In the genomic region with DNA sequence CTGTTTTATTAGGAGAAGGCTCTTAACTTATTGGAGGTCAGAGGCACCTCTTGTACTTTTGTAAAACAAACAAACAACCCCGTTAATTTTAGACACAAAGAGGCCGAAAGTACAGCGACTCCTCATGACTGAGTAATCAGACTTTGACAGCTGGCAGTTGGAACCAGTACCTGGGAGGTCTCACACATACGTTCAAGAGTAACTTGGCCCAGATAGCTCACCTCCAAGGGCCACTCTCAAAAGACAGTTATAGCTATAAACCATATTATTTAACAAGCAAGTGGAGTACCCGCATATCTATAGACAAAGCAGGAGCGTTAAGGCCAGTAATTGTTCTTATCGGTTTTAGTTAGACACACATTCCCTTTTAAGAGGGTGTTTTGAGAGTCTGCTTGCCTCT, we compare ENCODE assay signal across 16 mouse cellular contexts. TPM values are rescaled to one million over a fixed set of nuclear protein-coding genes. Genes with fewer than 3 reads are reported as not detected.
DNase-seq lines count a peak whose midpoint lies in the region; ATAC-seq and TF ChIP-seq lines count a peak whose summit lies in the region.
"Had no signal": no experiment of that assay in that cellular context is flagged by ENCODE, and none has a peak within 500 bp of the region (broad histone marks: within the 10 kb centered on the region; RNA-seq: fewer than 3 reads in every experiment).

No protein-coding gene starts in this region.

- no peak for TF ChIP-seq CTCF in gastrocnemius, adult 2 months (IDR thresholded peaks at IDR 0.05)
- TF ChIP-seq CTCF in MEL (IDR thresholded peaks at IDR 0.05 in 2 of 3, conservative IDR thresholded peaks at IDR 0.05 in 1 of 3; ENCODE audit: control insufficient read depth in 1 of 3, insufficient read depth in 1 of 3, low read depth in 2 of 3, low read length in 3 of 3, poor library complexity in 1 of 3, severe bottlenecking in 1 of 3): no peak

- peak overlapping the region; percentile 61 for H3K4me2 ChIP-seq in heart, embryonic 16.5 days (ENCODE audit: low read depth, low read length)
- no peak overlapping the region for H3K4me2 ChIP-seq in hindbrain, embryonic 12.5 days (replicated peaks)
- H3K4me2 ChIP-seq: hindbrain, embryonic 13.5 days; limb, embryonic 12.5 days had no signal

- TF ChIP-seq RAD21 in MEL (IDR thresholded peaks at IDR 0.05; ENCODE audit: low read depth, low read length): no peak

- peak overlapping the region; percentile 65 for H3K4me3 ChIP-seq in gastrocnemius, adult 2 months
- peak overlapping the region in 1 of 2 experiments; percentile 18; a peak in 1 of 4 replicates for H3K4me3 ChIP-seq in MEL (ENCODE audit: control insufficient read depth in 1 of 2, insufficient read depth in 1 of 2, low read depth in 2 of 2, low read length in 2 of 2)
- H3K4me3 ChIP-seq in heart, embryonic 16.5 days (ENCODE audit: low read length): peak overlapping the region; percentile 51
- no peak overlapping the region for H3K4me3 ChIP-seq in hindbrain, embryonic 12.5 days
- no peak overlapping the region for H3K4me3 ChIP-seq in hindbrain, embryonic 10.5 days
- H3K4me3 ChIP-seq: hindbrain, embryonic 13.5 days; limb, embryonic 12.5 days had no signal

- H3K27ac ChIP-seq in gastrocnemius, adult 2 months: peak overlapping the region; percentile 78
- H3K27ac ChIP-seq in MEL (ENCODE audit: control insufficient read depth, low read depth, low read length): peak overlapping the region; percentile 98
- H3K27ac ChIP-seq in heart, embryonic 16.5 days (ENCODE audit: low read length): peak overlapping the region; percentile 92
- H3K27ac ChIP-seq in hindbrain, embryonic 12.5 days: no peak overlapping the region
- H3K27ac ChIP-seq in hindbrain, embryonic 10.5 days: no peak overlapping the region
- H3K27ac ChIP-seq: hindbrain, embryonic 13.5 days; limb, embryonic 12.5 days had no signal

- no peaks in the 10 kb centered on the region for H3K9me3 ChIP-seq in MEL (replicated peaks; ENCODE audit: insufficient read depth, low read length)
- no peaks in the 10 kb centered on the region for H3K9me3 ChIP-seq in heart, embryonic 16.5 days (replicated peaks; ENCODE audit: control insufficient read depth, low read length)
- no peaks in the 10 kb centered on the region for H3K9me3 ChIP-seq in hindbrain, embryonic 12.5 days (replicated peaks)
- H3K9me3 ChIP-seq in hindbrain, embryonic 10.5 days: no peaks in the 10 kb centered on the region
- H3K9me3 ChIP-seq: hindbrain, embryonic 13.5 days; limb, embryonic 12.5 days had no signal

- peak overlapping the region; percentile 8 for H3K9ac ChIP-seq in MEL (ENCODE audit: control insufficient read depth, low read depth, low read length, poor library complexity, severe bottlenecking)
- H3K9ac ChIP-seq in heart, embryonic 16.5 days (ENCODE audit: low read length): peak overlapping the region; percentile 71
- no peak overlapping the region for H3K9ac ChIP-seq in hindbrain, embryonic 12.5 days
- H3K9ac ChIP-seq: hindbrain, embryonic 13.5 days; limb, embryonic 12.5 days had no signal

- H3K4me1 ChIP-seq in MEL (ENCODE audit: control insufficient read depth in 1 of 2, insufficient read depth in 2 of 2, low read length in 2 of 2): peaks cover 33% of the 10 kb centered on the region in 2 experiments
- peaks cover 16% of the 10 kb centered on the region for H3K4me1 ChIP-seq in heart, embryonic 16.5 days (ENCODE audit: control insufficient read depth, insufficient read depth, low read length)
- H3K4me1 ChIP-seq in hindbrain, embryonic 12.5 days: no peaks in the 10 kb centered on the region
- H3K4me1 ChIP-seq in hindbrain, embryonic 10.5 days (replicated peaks): peaks cover 8% of the 10 kb centered on the region; the same call in 1 of the 2 replicates

- H3K79me2 ChIP-seq in MEL (ENCODE audit: control insufficient read depth, insufficient read depth, low read length, poor library complexity): no peaks in the 10 kb centered on the region; the same call in 1 of the 2 replicates

- H3K27me3 ChIP-seq in MEL (ENCODE audit: control insufficient read depth in 1 of 2, insufficient read depth in 2 of 2, low read length in 2 of 2): no peaks in the 10 kb centered on the region
- H3K27me3 ChIP-seq in heart, embryonic 16.5 days (ENCODE audit: control insufficient read depth, insufficient read depth, low read length): no peaks in the 10 kb centered on the region
- H3K27me3 ChIP-seq in hindbrain, embryonic 12.5 days: no peaks in the 10 kb centered on the region
- H3K27me3 ChIP-seq in hindbrain, embryonic 10.5 days (ENCODE audit: insufficient read depth, poor library complexity, severe bottlenecking): no peaks in the 10 kb centered on the region
- H3K27me3 ChIP-seq: hindbrain, embryonic 13.5 days; limb, embryonic 12.5 days had no signal

- TF ChIP-seq POLR2A in MEL (IDR thresholded peaks at IDR 0.05; ENCODE audit: control insufficient read depth in 1 of 2, insufficient read depth in 1 of 2, low read depth in 1 of 2, low read length in 2 of 2, poor library complexity in 1 of 2): no peak

- WGBS in heart, embryonic 16.5 days: 24% methylated on average over 7 of the region's 7 CpGs
- 82% methylated on average over 7 of the region's 7 CpGs for WGBS in hindbrain, embryonic 12.5 days
- WGBS in hindbrain, embryonic 10.5 days: 82% methylated on average over 7 of the region's 7 CpGs

- peak; percentile 34 to 83; a peak in 3 of 4 replicates for TF ChIP-seq EP300 in MEL (IDR thresholded peaks at IDR 0.05; ENCODE audit: low read depth in 1 of 2, low read length in 2 of 2)

- peaks cover 0 to 46% of the 10 kb centered on the region in 2 experiments; a peak in 2 of 4 replicates for H3K36me3 ChIP-seq in MEL (ENCODE audit: control insufficient read depth in 1 of 2, insufficient read depth in 2 of 2, low read length in 2 of 2)
- H3K36me3 ChIP-seq in heart, embryonic 16.5 days (ENCODE audit: control insufficient read depth, insufficient read depth): no peaks in the 10 kb centered on the region
- no peaks in the 10 kb centered on the region for H3K36me3 ChIP-seq in hindbrain, embryonic 12.5 days
- H3K36me3 ChIP-seq in hindbrain, embryonic 10.5 days: peaks cover 14% of the 10 kb centered on the region
- H3K36me3 ChIP-seq: hindbrain, embryonic 13.5 days had no signal

- DNase-seq in gastrocnemius, adult 2 months: no peak
- no peak for DNase-seq in gastrocnemius, adult 8-10 months (ENCODE audit: low spot score in 2 of 2)
- peak; percentile 55 for DNase-seq in MEL (ENCODE audit: low read depth, low spot score)
- peak; percentile 60 for DNase-seq in kidney, postnatal 14 days
- DNase-seq in hindbrain, embryonic 10.5 days (ENCODE audit: low spot score): no peak
- DNase-seq: layer of hippocampus, adult 9-11 months; right cerebral cortex, adult 18-20 months; thymus, postnatal 4 days had no signal

- ATAC-seq in heart, embryonic 16.5 days (replicated peaks; ENCODE audit: extremely low read depth, insufficient read depth, low FRiP score): no peak
- no peak for ATAC-seq in hindbrain, embryonic 12.5 days (ENCODE audit: low FRiP score)
- no peak for ATAC-seq in frontal cortex, adult (ENCODE audit: low TSS enrichment)

- intact Hi-C loops in gastrocnemius, adult 2 months (cut with DNase I): no loop called here

TF ChIP-seq in MEL, 35 proteins besides CTCF, POLR2A, EP300 and RAD21 (continues in another document):
- TF ChIP-seq MAX (IDR thresholded peaks at IDR 0.05; ENCODE audit: low read length) (no peak), JUND (IDR thresholded peaks at IDR 0.05; ENCODE audit: low read depth, low read length) (no peak), POLR2AphosphoS5 (IDR thresholded peaks at IDR 0.05; ENCODE audit: borderline replicate concordance, low read depth, low read length) (no peak), USF1 (IDR thresholded peaks at IDR 0.05; ENCODE audit: low read depth, low read length) (no peak), CHD2 (IDR thresholded peaks at IDR 0.05; ENCODE audit: low read length) (no peak), GATA1 (IDR thresholded peaks at IDR 0.05; ENCODE audit: low read depth, low read length) (peak; percentile 37; the same call in 1 of the 2 replicates), MEF2A (IDR thresholded peaks at IDR 0.05; ENCODE audit: extremely low read depth, insufficient replicate concordance, low read depth, low read length, poor library complexity, severe bottlenecking) (no peak), TAL1 (IDR thresholded peaks at IDR 0.05; ENCODE audit: low read length) (no peak), ETS1 (IDR thresholded peaks at IDR 0.05; ENCODE audit: low read depth, low read length) (peak; percentile 65; the same call in 1 of the 2 replicates)

RNA-seq across cellular contexts. Expression of a gene that starts 1.0 kb away (rescaled TPM):
- total RNA-seq in gastrocnemius, adult 2 months (2021): 1 to 10 TPM in 1 of 2 experiments, under 1 TPM in 1; 0.84 to 2.1 TPM
- 1 to 10 TPM in 3 of 4 experiments, under 1 TPM in 1; 0.97 to 1.7 (median 1.4) TPM for total RNA-seq in gastrocnemius, adult 8-10 months (2022)
- total RNA-seq in MEL (2012; rRNA removed): 0.16 and 0.19 TPM in 2 replicates
- under 1 TPM in 1 of 2 experiments, not detected in 1; 0.11 TPM for polyA plus RNA-seq in MEL (2012; ENCODE audit: insufficient read depth in 1 of 2, insufficient read length in 2 of 2, low read depth in 1 of 2, low replicate concordance in 2 of 2, missing spikeins in 1 of 2)
- 9.3 and 11.3 TPM in 2 replicates for polyA plus RNA-seq in heart, embryonic 16.5 days (2015; fragmentation: Nextera tagmentation; extraction: Ambion mirVana)
- 1.9 and 2.2 TPM in 2 replicates for polyA plus RNA-seq in hindbrain, embryonic 12.5 days (2016; fragmentation: Nextera tagmentation; extraction: Ambion mirVana)
- 0.17 and 0.77 TPM in 2 replicates for polyA plus RNA-seq in hindbrain, embryonic 10.5 days (2016; fragmentation: Nextera tagmentation; extraction: Ambion mirVana)
- total RNA-seq: common myeloid progenitor, adult 5-6 weeks had no signal
- polyA plus RNA-seq: neural tube, embryonic 11.5 days had no signal

RNA-seq across cellular contexts. Expression of a gene that starts 26.8 kb away (rescaled TPM):
- total RNA-seq in gastrocnemius, adult 2 months (2021): 1 to 10 TPM in 1 of 2 experiments, under 1 TPM in 1; 0.51 to 1.3 TPM
- 1 to 10 TPM in 1 of 4 experiments, under 1 TPM in 3; 0.56 to 1.1 (median 0.81) TPM for total RNA-seq in gastrocnemius, adult 8-10 months (2022)
- total RNA-seq in MEL (2012; rRNA removed): 5.5 and 7.3 TPM in 2 replicates
- 1 to 10 TPM in 1 of 2 experiments, not detected in 1; 9.5 TPM for polyA plus RNA-seq in MEL (2012; ENCODE audit: insufficient read depth in 1 of 2, insufficient read length in 2 of 2, low read depth in 1 of 2, low replicate concordance in 2 of 2, missing spikeins in 1 of 2)
- 25.3 and 26.1 TPM in 2 replicates for polyA plus RNA-seq in heart, embryonic 16.5 days (2015; fragmentation: Nextera tagmentation; extraction: Ambion mirVana)
- polyA plus RNA-seq in hindbrain, embryonic 12.5 days (2016; fragmentation: Nextera tagmentation; extraction: Ambion mirVana): 20.8 and 21.8 TPM in 2 replicates
- 26.8 and 35.7 TPM in 2 replicates for polyA plus RNA-seq in hindbrain, embryonic 10.5 days (2016; fragmentation: Nextera tagmentation; extraction: Ambion mirVana)

RNA-seq across cellular contexts. Expression of a gene that starts 32.8 kb away (rescaled TPM):
- not detected for total RNA-seq in gastrocnemius, adult 2 months (2021)
- total RNA-seq in gastrocnemius, adult 8-10 months (2022): not detected
- total RNA-seq in MEL (2012; rRNA removed): not detected in 2 replicates
- under 1 TPM in 1 of 2 experiments, not detected in 1; 0.19 TPM for polyA plus RNA-seq in MEL (2012; ENCODE audit: insufficient read depth in 1 of 2, insufficient read length in 2 of 2, low read depth in 1 of 2, low replicate concordance in 2 of 2, missing spikeins in 1 of 2)
- not detected in 2 replicates for polyA plus RNA-seq in heart, embryonic 16.5 days (2015; fragmentation: Nextera tagmentation; extraction: Ambion mirVana)
- not detected in 2 replicates for polyA plus RNA-seq in hindbrain, embryonic 12.5 days (2016; fragmentation: Nextera tagmentation; extraction: Ambion mirVana)
- polyA plus RNA-seq in hindbrain, embryonic 10.5 days (2016; fragmentation: Nextera tagmentation; extraction: Ambion mirVana): not detected in 2 replicates
- total RNA-seq: common myeloid progenitor, adult 5-6 weeks; ES-E14 had no signal
- polyA plus RNA-seq: hindbrain, embryonic 13.5 days; limb, embryonic 12.5 days; neural tube, embryonic 11.5 days had no signal

Comparison
In these comparisons a context has a peak if more than half of its experiments do, and no peak if none do; other contexts are left out.
1. DNase-seq: peak in MEL (single experiment) and kidney, postnatal 14 days (single experiment); none in gastrocnemius, adult 2 months (single experiment), gastrocnemius, adult 8-10 months (0 of 2) and hindbrain, embryonic 10.5 days (single experiment).
2. H3K27ac ChIP-seq: peak in gastrocnemius, adult 2 months (single experiment), MEL (single experiment) and heart, embryonic 16.5 days (single experiment); none in hindbrain, embryonic 12.5 days (single experiment) and hindbrain, embryonic 10.5 days (single experiment).
3. H3K4me3 ChIP-seq: peak in gastrocnemius, adult 2 months (single experiment) and heart, embryonic 16.5 days (single experiment); none in hindbrain, embryonic 12.5 days (single experiment) and hindbrain, embryonic 10.5 days (single experiment).